Mouse (Mus musculus) G1E (cell line): ENCODE measurements around the gene Lmna.

Experiments used
- CTCF ChIP-seq: IDR thresholded peaks from 2 replicates; pipeline ENCODE4 v1.5.1; 2012; ENCODE audit warnings: low read depth, low read length, inconsistent platforms, mixed read lengths
- TAL1 ChIP-seq: conservative IDR thresholded peaks from 2 replicates; pipeline ENCODE4 v1.6.1; 2012; ENCODE audit warnings: low read depth, low read length, inconsistent platforms, mixed read lengths

GRCm38 (mm10) chr3:88544514-88544913 lies 34.8 kb upstream of the Lmna start:
- TF ChIP-seq CTCF: no peak
- TF ChIP-seq TAL1: no peak
